Mouse (Mus musculus) adrenal gland, postnatal 25 days (tissue): ENCODE measurements at regions not wholly inside any gene's neighbourhood (a gene's known extent, or its start where the extent isn't known, plus 50 kb on each side); places are given as distances from the start of the nearest gene placed in this dataset.

Experiments used
- DNase-seq: peaks from one replicate; pipeline ENCODE4 v3.0.0; 2021; ENCODE audit warnings: mixed read lengths

GRCm38 (mm10) chr12:70523379-70523778 lies 70.5 kb downstream of the Tmx1 start:
- DNase-seq = no peak

GRCm38 (mm10) chr12:70524703-70525102 lies 71.8 kb downstream of the Tmx1 start:
- no peak for DNase-seq

DNA sequence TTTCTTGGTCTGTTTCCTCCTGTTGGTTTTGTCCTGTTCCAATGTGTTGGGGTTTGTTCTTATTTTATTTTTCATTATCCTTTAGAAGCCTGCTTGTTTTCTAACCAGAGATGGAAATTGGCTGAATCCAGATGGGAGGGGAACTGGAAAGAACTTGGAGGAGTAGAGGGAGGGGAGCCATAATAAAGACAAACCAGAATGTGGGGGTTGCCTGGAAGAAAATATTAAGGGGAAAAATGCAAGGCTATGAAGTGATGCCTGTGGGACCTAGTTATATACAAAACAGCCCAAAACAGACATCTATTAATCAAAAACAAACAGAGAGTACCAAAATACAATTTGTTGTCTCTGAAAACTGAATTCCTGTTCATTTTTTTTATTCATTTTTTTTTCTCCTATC lies 78.8 kb downstream of the Tmx1 start:
- no peak for DNase-seq

DNA sequence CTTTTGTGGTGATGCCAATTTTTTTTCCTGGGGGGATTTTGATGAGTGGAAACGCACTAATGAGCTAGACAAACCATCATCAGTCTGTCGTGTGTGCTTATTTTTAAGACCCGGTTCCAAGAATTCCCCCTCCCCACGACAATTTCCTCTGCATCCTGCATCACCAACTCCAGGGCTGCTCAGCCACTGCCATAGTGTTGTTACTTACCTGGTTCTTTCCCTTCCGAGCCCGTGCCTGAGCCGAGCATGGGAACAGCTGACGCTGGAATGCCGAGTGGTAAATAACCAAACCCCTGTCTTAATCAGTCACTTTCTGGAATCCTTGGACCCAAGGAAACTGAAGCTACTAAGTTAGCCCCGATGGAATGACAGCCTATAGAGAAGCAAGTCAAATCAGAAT lies 79.3 kb downstream of the Tmx1 start:
- DNase-seq = no peak

DNA sequence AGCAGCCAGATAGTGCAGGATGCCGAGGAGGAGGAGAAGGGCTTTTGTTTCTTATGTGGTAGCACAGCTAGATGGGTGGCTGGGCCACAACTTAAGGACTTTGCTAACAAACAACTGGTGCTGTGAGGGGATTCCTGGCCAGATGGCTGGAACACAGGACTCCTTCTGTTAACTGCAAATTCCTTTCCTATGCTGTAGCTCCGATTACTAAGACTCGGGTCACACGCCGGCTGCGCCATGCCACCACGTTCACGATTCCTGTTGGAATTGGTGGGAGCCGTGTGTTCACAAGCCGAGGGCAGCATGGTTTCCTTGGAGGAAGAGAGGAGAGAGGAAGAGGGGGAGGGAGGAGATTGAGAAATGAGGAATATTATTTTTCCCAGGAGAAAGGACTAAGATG lies 79.9 kb downstream of the Tmx1 start:
- no peak for DNase-seq

GRCm38 (mm10) chr12:70533375-70533935 lies 80.6 kb downstream of the Tmx1 start:
- no peak for DNase-seq

GRCm38 (mm10) chr12:70539124-70539523 lies 86.2 kb downstream of the Tmx1 start:
- DNase-seq = no peak

DNA sequence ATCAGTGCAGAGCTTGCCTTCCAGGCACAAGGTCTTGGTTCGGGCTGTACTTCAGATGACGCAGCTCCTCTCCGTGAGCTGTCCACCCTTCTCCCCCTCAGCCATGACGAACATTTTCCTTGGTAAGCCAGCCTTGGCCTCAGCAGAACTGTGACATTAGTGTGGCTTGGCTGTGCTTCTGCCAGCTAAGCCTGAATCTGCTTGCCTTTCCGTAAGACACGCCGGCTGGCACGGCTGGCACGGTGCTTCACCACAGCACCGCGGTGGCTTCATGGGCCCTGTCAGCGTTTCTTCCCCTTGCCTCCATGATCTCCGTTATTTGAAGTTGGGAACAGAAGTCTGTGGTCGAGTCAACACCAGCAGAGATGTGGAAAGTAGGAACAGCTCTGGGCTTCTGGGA lies 87.0 kb downstream of the Tmx1 start:
- DNase-seq = peak; percentile 67

DNA sequence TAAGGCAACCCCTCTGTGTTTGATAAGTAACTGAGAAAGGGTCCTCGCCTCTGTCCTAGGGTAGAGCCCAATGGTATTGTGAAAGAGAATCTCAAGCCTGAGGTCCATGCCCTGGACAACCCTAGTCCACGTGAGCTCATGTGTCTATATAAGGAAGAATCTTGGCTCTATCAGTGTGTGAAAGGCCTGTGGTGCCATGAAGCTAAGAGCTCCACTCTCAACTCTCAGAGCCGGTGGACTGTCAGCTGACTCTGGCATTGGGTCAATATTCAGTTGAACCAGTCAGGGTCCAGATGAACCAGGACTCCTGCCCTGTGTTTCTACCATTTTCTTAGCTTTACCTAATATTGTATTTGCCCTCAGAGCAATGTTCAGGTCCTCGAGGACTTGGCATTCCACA lies 88.5 kb downstream of the Tmx1 start:
- DNase-seq = no peak

DNA sequence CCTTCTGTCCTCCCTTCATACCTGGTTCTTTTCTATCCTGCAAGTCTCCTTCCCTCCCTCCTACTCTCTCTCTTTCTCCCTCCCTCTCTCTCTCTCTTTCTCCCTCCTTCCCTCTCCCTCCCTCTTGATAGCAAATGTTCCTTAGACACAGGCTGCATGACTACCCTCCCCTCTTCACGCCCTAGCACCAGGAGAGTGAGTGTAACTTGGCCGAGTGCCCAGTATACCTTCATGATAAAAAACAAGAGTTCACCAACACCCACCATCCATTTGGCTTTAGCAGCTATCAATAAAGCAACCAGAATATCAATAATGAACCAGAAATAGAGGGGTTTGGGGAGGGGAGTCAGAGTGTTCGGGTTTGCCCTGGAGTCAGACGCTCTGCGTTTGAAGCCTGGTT lies 90.4 kb downstream of the Tmx1 start:
- no peak for DNase-seq

- no peak for DNase-seq
Observed at GRCm38 (mm10) chr12:70544326-70544725, 91.4 kb downstream of the Tmx1 start.

DNA sequence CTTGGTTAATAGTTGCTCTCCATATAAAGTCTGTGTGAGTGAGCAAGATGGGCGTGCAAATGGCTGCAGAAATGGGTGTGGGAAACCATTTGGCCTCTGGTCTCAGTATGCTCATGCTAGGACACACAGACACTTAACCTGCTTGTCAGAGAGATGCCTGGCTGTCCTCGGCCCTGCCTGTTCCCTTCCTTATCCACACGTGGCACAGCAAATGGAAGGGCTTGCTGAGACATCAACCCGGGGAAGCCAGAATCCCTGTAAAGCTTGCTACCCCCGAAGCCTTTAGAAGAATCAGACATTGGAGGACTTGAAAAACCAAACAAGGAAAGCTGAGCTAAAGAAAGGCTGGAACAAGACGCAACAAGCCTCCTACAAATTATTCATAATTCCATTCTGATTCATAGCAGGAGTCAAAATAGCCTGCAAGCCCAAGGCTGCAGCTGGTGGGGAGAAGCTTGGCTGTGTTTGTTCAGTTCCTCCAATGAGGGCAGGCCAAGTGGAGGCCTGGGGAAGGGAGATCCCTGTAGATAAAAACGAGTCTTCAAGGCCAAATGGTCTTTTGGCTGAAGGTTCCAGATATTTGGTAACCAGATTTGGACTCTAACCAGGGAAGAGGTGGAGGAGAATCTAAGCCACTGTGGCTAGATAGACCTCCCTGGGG lies 92.1 kb downstream of the Tmx1 start:
- DNase-seq = peak; percentile 45

- DNase-seq = no peak
Observed at GRCm38 (mm10) chr12:70547199-70547598, 94.3 kb downstream of the Tmx1 start.

DNA sequence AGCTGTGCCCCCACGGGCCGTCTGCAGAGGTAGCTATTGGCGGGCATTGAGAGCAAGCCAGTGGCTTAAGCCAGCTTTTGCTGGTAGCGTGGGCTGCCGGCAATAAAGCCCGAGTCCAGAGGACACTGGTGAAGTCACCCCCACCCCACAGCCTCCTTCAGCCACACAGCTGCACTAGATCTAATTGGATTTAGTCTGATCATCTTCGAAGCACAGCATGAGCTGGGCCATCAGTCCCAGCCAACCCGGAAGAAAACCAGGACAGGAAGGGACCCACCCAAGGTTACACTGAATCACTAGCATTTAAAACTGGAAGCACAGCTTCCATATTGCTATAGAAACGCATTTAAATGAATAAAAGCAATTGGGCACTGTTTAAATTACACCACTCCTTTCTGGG lies 96.4 kb downstream of the Tmx1 start:
- no peak for DNase-seq

DNA sequence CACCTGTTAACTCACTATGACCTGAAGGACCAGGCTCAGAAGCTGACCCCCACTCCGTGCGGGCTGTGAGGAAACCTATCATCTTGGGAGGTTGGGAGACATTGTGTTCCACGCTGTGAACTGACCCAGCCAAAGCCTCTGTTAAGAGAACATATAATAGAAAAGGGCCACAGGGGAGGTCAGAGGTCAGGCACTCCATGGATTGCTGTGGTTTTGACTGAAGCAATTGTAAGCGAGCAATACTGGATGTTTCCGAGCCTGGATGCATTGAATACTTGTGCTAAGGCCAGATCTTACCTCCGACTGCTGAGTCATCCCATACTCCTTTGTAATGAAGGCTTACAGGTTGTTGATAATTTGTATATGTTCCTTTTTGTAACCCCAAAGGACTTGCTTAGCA lies 101.0 kb downstream of the Tmx1 start:
- DNase-seq = no peak

DNA sequence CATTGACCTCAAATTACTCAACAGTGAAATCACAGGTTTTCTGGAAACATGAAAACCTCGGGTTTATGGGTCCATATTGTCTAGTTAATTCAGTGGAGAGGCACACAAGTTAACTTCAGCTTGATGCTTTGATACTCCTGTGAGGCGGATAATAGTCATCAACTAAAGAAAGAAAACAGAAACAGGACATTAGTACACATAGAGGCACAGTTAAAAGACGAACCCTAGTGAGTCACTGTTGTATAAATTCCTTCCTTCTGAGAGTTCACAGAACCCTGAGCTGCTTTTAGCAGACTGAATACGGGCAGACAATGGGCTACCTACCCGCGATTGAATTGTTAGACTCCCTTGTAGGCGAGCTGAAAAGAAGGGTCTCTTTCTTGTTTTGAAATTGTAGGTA lies 101.7 kb downstream of the Tmx1 start:
- DNase-seq = no peak

- no peak for DNase-seq
Observed at GRCm38 (mm10) chr12:70555723-70556122, 102.8 kb downstream of the Tmx1 start.

DNA sequence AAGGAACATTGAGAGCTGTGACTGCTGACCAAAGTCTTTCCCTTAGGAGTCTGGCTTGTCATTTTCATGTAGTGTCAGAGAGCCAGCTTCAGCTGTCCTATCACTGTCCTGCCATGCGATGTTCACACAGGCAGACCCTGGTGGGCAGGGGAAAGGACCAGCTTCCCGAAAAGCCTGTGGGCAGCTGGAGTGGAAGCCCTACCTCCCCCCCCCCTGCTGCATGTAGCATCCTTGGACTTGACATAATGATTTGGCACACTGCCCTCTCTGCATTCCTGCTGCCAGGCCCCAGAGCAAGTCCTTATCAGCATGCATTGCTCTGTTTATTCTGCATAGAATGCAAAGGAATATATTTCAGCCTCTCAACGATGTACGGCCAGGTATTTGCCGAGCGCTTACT lies 103.9 kb downstream of the Tmx1 start:
- no peak for DNase-seq

GRCm38 (mm10) chr12:70563446-70563845 lies 110.6 kb downstream of the Tmx1 start:
- DNase-seq = no peak

DNA sequence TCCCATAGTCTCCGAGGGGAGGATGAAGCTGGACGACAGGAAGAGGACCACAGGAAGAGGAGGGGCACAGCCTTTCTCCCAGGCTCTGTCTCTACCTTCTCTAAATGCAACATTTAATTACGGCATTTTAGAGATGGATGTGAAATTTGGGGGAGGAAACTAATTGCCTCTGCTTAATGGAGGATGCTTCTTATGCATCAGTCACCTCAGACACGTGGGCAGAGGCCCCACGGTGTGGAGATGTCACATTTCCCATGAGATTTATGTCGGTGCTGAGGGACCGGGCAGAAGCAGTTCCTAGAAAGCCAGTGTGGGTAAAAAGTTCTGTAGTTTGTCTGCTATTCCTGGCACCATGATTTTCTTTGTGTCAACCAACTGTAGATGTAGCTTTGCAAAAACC lies 122.8 kb downstream of the Tmx1 start:
- DNase-seq = no peak

DNA sequence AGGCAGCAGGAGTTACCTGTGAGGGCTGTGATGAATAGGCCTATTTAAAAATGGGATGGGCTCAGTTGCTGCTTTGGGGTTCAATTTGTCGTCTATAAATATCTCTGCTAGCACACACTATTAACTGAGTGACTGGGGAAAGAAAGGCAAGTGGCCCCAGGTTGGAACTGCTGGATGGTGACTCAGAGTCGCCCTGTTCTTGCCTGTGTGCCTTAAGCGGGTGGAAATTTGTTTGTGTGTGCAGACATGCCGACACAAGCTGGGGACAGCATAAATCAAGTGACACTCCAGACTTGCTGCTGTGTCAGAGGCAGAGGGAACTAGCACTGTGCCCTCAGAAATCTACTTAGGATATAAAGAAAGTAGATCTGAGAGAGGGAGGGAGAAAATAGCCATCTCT lies 124.9 kb downstream of the Tmx1 start:
- DNase-seq = no peak

GRCm38 (mm10) chr12:70579328-70579905 lies 126.5 kb downstream of the Tmx1 start:
- peak; percentile 9 for DNase-seq

- DNase-seq = no peak
Observed at GRCm38 (mm10) chr12:70586181-70586580, 133.3 kb downstream of the Tmx1 start.

GRCm38 (mm10) chr12:70588234-70588633 lies 135.3 kb downstream of the Tmx1 start:
- no peak for DNase-seq
